Mouse (Mus musculus) ES-E14 (cell line): ENCODE data around the gene Cdc7. TPM values are rescaled to one million over a fixed set of nuclear protein-coding genes. Genes with fewer than 3 reads are reported as not detected.

Source experiments
- DNase-seq: peaks from one replicate; pipeline ENCODE4 v3.0.0-alpha.2; 2013; ENCODE audit warnings: low read depth, low spot score
- H3K27ac ChIP-seq: 2 replicates; pipeline ENCODE4 v1.5.1; 2012; ENCODE audit warnings: low read depth, mild to moderate bottlenecking, low read length, moderate library complexity, mixed read lengths; ENCODE audit not compliant: poor library complexity, insufficient read depth, severe bottlenecking
- H3K36me3 ChIP-seq: 2 replicates; pipeline ENCODE4 v1.6.1; 2012; ENCODE audit warnings: mild to moderate bottlenecking, low read length, moderate library complexity, mixed read lengths; ENCODE audit not compliant: control insufficient read depth, poor library complexity, insufficient read depth, severe bottlenecking
- H3K4me1 ChIP-seq, 2 experiments: fragments of 150-350 bp in 1 of 2; sonication (generic) in 1 of 2; 2 replicates each; pipeline ENCODE4 v1.6.1; 2012; ENCODE audit warnings: low read length in 2 of 2, mild to moderate bottlenecking in 1 of 2, mixed read lengths in 1 of 2; ENCODE audit not compliant: control insufficient read depth in 2 of 2, insufficient read depth in 2 of 2, poor library complexity in 1 of 2
- H3K4me3 ChIP-seq, 2 experiments: fragments of 150-350 bp in 1 of 2; sonication (generic) in 1 of 2; 2 replicates each; pipeline ENCODE4 v1.5.1; 2012; ENCODE audit warnings: low read length in 2 of 2, low read depth in 1 of 2, mild to moderate bottlenecking in 1 of 2, mixed read lengths in 1 of 2; ENCODE audit not compliant: insufficient read depth in 1 of 2, poor library complexity in 1 of 2, severe bottlenecking in 1 of 2
- H3K9ac ChIP-seq: 2 replicates; pipeline ENCODE4 v1.6.1; 2012; ENCODE audit warnings: low read depth, mild to moderate bottlenecking, low read length, mixed read lengths; ENCODE audit not compliant: poor library complexity, insufficient read depth, severe bottlenecking
- H3K9me3 ChIP-seq: fragments of 150-350 bp; sonication (generic); 2 replicates; pipeline ENCODE4 v1.6.1; 2012; ENCODE audit warnings: low read depth, mild to moderate bottlenecking, low read length; ENCODE audit not compliant: control insufficient read depth, insufficient read depth
- CHD2 ChIP-seq: IDR thresholded peaks from 2 replicates; pipeline ENCODE4 v1.6.1; 2014; ENCODE audit warnings: mild to moderate bottlenecking, low read depth, low read length, inconsistent platforms
- HCFC1 ChIP-seq: IDR thresholded peaks from 2 replicates; pipeline ENCODE4 v1.6.1; 2012; ENCODE audit warnings: low read length, inconsistent platforms, borderline replicate concordance; ENCODE audit not compliant: insufficient read depth
- MAFK ChIP-seq: IDR thresholded peaks from 2 replicates; pipeline ENCODE4 v1.6.1; 2014; ENCODE audit warnings: mild to moderate bottlenecking, low read depth, low read length, inconsistent platforms; ENCODE audit not compliant: insufficient read depth
- ZC3H11A ChIP-seq: IDR thresholded peaks from 2 replicates; pipeline ENCODE4 v1.6.1; 2012; ENCODE audit warnings: low read depth, mild to moderate bottlenecking, inconsistent platforms, low read length, borderline replicate concordance
- ZNF384 ChIP-seq: IDR thresholded peaks from 2 replicates; pipeline ENCODE4 v1.6.1; 2012; ENCODE audit warnings: low read depth, low read length, inconsistent platforms
- in situ Hi-C, 2 experiments: fragments of 600-800 bp; cut with MboI; formaldehyde crosslinking; loops; one replicate each; pipeline ENCODE4 v1.15.1; 2025; ENCODE audit warnings: low sequenced_read_pairs in 2 of 2, inconsistent platforms in 1 of 2; ENCODE audit not compliant: unreplicated experiment in 2 of 2
- total RNA-seq: library from RNA; depleted of rRNA; stranded (reverse); fragments of 300-350 nt; gene quantifications from 2 replicates; pipeline ENCODE4 v1.2.3, GENCODE M21; 2012

The Cdc7 gene
- total RNA-seq, 1 experiment: 25.3 TPM

- Histone ChIP-seq H3K4me1 (no peaks in the 10 kb centered on the region), H3K9me3 (no peaks in the 10 kb centered on the region), H3K27ac (no peak overlapping the region), H3K4me3 (no peak overlapping the region), H3K9ac (no peak overlapping the region), H3K36me3 (no peaks in the 10 kb centered on the region)
- TF ChIP-seq MAFK (no peak), ZNF384 (no peak), CHD2 (no peak), HCFC1 (no peak), ZC3H11A (no peak)
- in situ Hi-C loops: no loop called here
- no peak for DNase-seq
Measured at GRCm38 (mm10) chr5:106989181-106989580, 25.1 kb downstream of the Cdc7 start.

GRCm38 (mm10) chr5:106989786-106990185 lies 25.7 kb downstream of the Cdc7 start:
- H3K27ac ChIP-seq: no peak overlapping the region
- peaks cover 0 to 3% of the 10 kb centered on the region in 2 experiments; a peak in 1 of 4 replicates for H3K4me1 ChIP-seq
- TF ChIP-seq ZC3H11A: no peak
- no peak for TF ChIP-seq HCFC1
- TF ChIP-seq MAFK: no peak
- TF ChIP-seq ZNF384: no peak
- TF ChIP-seq CHD2: no peak
- no peak overlapping the region for H3K4me3 ChIP-seq
- H3K9me3 ChIP-seq: no peaks in the 10 kb centered on the region
- H3K9ac ChIP-seq: no peak overlapping the region
- in situ Hi-C loops: loop anchor here in 1 of 2 experiments (10.0 kb wide), 1 partner anchor 325 kb away; no protein-coding TSS in a partner anchor
- DNase-seq: no peak
- H3K36me3 ChIP-seq: no peaks in the 10 kb centered on the region

- Histone ChIP-seq H3K4me3 (no peak overlapping the region), H3K36me3 (no peaks in the 10 kb centered on the region), H3K9ac (no peak overlapping the region), H3K4me1 (peaks cover 0 to 5% of the 10 kb centered on the region in 2 experiments; a peak in 1 of 4 replicates), H3K9me3 (no peaks in the 10 kb centered on the region), H3K27ac (no peak overlapping the region)
- peak; percentile 19 for DNase-seq
- in situ Hi-C loops: loop anchor here in 1 of 2 experiments (10.0 kb wide), 1 partner anchor 324 kb away; no protein-coding TSS in a partner anchor
- TF ChIP-seq CHD2: no peak
- peak; percentile 32; the same call in 1 of the 2 replicates for TF ChIP-seq ZC3H11A
Measured at GRCm38 (mm10) chr5:106990639-106991299, 26.6 kb downstream of the Cdc7 start.

GRCm38 (mm10) chr5:106991300-106991929 lies 27.3 kb downstream of the Cdc7 start:
- in situ Hi-C loops: loop anchor here in 1 of 2 experiments (10.0 kb wide), 1 partner anchor 323 kb away; no protein-coding TSS in a partner anchor
- H3K9ac ChIP-seq: no peak overlapping the region
- no peak for TF ChIP-seq ZC3H11A
- no peak for TF ChIP-seq CHD2
- no peak for TF ChIP-seq HCFC1
- no peak for TF ChIP-seq ZNF384
- no peak for TF ChIP-seq MAFK
- H3K36me3 ChIP-seq: no peaks in the 10 kb centered on the region
- no peak overlapping the region for H3K27ac ChIP-seq
- DNase-seq: no peak
- no peak overlapping the region for H3K4me3 ChIP-seq
- no peaks in the 10 kb centered on the region for H3K9me3 ChIP-seq
- H3K4me1 ChIP-seq: peaks cover 0 to 5% of the 10 kb centered on the region in 2 experiments; a peak in 1 of 4 replicates
